Mouse (Mus musculus): ENCODE measurements around the gene Cped1.

DNA sequence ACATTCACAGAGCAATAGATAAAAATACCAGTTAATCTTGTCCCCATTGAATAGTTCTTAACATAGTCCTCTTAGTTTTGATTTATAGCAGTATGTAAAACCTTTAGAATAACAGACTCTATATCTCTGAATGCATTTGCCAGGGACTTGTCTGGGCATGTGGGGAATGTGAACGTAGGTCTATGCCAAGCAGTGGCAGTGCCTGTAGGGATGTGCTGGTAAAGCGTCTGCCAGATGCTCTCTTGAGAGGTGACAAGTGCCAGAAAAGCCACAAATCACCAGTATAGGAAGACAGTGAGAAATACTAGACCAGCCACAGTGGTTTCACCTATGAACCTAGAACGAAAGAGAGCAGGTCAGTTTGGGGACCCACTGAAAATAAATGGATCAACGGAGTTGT, 276.8 kb downstream of the Cped1 start:
- TF ChIP-seq CTCF (IDR thresholded peaks at IDR 0.05) (no peak), EP300 (IDR thresholded peaks at IDR 0.05; ENCODE audit: insufficient read depth, low read depth, low read length) (no peak)

All from heart, adult 2 months (tissue).